Mouse (Mus musculus) lung, embryonic 14.5 days (tissue): ENCODE results near the gene Card11. TPM values are rescaled to one million over a fixed set of nuclear protein-coding genes. Genes with fewer than 3 reads are reported as not detected.

ENCODE experiments used
- ATAC-seq: fragments of 200-750 bp; cut with Nextera tagmentation; 2 replicates; pipeline ENCODE4 v1.8.0; 2017; ENCODE audit warnings: mild to moderate bottlenecking, moderate TSS enrichment, moderate library complexity; ENCODE audit not compliant: insufficient read depth
- DNase-seq: peaks from one replicate; pipeline ENCODE4 v3.0.0-alpha.2; 2015
- H3K27ac ChIP-seq: fragments of 300-500 bp; sonication (generic); 2 replicates; pipeline ENCODE4 v1.5.1; 2014; ENCODE audit warnings: low read depth, mild to moderate bottlenecking, moderate library complexity
- H3K27me3 ChIP-seq: fragments of 300-500 bp; sonication (generic); 2 replicates; pipeline ENCODE4 v1.6.1; 2014; ENCODE audit warnings: low read length, control low read depth; ENCODE audit not compliant: insufficient read depth
- H3K36me3 ChIP-seq: fragments of 300-500 bp; sonication (generic); 2 replicates; pipeline ENCODE4 v1.6.1; 2014; ENCODE audit warnings: control low read depth; ENCODE audit not compliant: insufficient read depth
- H3K4me1 ChIP-seq: fragments of 300-500 bp; sonication (generic); 2 replicates; pipeline ENCODE4 v1.6.1; 2014; ENCODE audit warnings: antibody characterized with exemption, control low read depth; ENCODE audit not compliant: insufficient read depth
- H3K4me2 ChIP-seq: fragments of 300-500 bp; sonication (generic); 2 replicates; pipeline ENCODE4 v1.6.1; 2014; ENCODE audit warnings: mild to moderate bottlenecking
- H3K4me3 ChIP-seq: fragments of 300-500 bp; sonication (generic); 2 replicates; pipeline ENCODE4 v1.5.1; 2014; ENCODE audit warnings: low read depth, low read length
- H3K9ac ChIP-seq: fragments of 300-500 bp; sonication (generic); 2 replicates; pipeline ENCODE4 v1.6.1; 2014
- H3K9me3 ChIP-seq: fragments of 300-500 bp; sonication (generic); 2 replicates; pipeline ENCODE4 v1.6.1; 2016; ENCODE audit warnings: low read depth, low read length, control low read depth
- CTCF ChIP-seq: IDR thresholded peaks from 2 replicates; pipeline ENCODE4 v1.5.1; 2016; ENCODE audit warnings: antibody characterized with exemption, low read depth
- WGBS: fragments of 180-500 bp; shearing (Covaris S2); extraction: QIAGEN DNeasy Blood & Tissue Kit; methylation state at CpG from one replicate; pipeline ENCODE4 v1.1.7; 2014; 5-methylcytosine and 5-hydroxymethylcytosine counted together
- microRNA-seq: library from miRNA; unstranded; fragments of <30 nt; microRNA quantifications from one replicate; pipeline ENCODE4, GENCODE M21; 2016; ENCODE audit warnings: borderline number of aligned reads
- polyA plus RNA-seq: library from polyadenylated mRNA; unstranded; fragments of >200 nt; fragmentation: Nextera tagmentation; extraction: Ambion mirVana; gene quantifications from 2 replicates; pipeline ENCODE4 v1.2.1, GENCODE M21; 2014

Card11 gene
- polyA plus RNA-seq, 1 experiment from 2014 or later = 0.25 TPM

DNA sequence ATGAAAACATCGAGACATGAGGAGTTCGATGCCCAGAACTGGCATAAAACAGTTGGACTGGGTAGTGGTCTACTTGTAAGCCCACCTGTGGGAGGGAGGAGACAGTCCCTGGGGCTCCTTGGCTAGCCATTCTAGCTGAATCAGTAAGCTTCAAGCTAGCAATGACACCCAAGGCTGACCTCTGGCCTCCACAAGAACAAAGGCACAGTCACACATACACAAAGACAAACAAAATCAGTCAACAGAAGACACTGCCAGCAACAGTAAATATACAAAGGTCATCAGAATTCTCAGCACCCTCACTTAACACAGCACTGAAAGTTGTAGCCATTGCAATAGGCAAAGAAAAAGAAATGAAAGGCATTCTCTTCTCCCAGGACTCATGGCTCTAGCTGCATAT is 177.0 kb downstream of the Card11 start:
- TF ChIP-seq CTCF = no peak
- WGBS = 89% methylated on average over 2 of the region's 2 CpGs
- DNase-seq = no peak
- Histone ChIP-seq H3K4me2 (no peak overlapping the region), H3K27ac (no peak overlapping the region), H3K27me3 (no peaks in the 10 kb centered on the region), H3K9me3 (no peaks in the 10 kb centered on the region), H3K4me1 (peaks cover 15% of the 10 kb centered on the region), H3K4me3 (no peak overlapping the region), H3K36me3 (no peaks in the 10 kb centered on the region), H3K9ac (no peak overlapping the region)
- no peak for ATAC-seq

Small RNAs within 50 kb of the gene (microRNA-seq; reads per million reads assigned to microRNA genes)
- not detected for gene Gm44385

Other genes starting within 250 kb of the Card11 start
- 63.0 and 77.1 TPM in 2 replicates for gene Gna12, start 170.2 kb downstream of the Card11 start, polyA plus RNA-seq
- gene Sdk1, start 240.9 kb upstream of the Card11 start, polyA plus RNA-seq = 1.0 and 1.6 TPM in 2 replicates